Mouse (Mus musculus): ENCODE data around the gene Zfp961.

GRCm38 (mm10) chr8:71968636-71969035 lies 17.8 kb downstream of the Zfp961 start:
- TF ChIP-seq CTCF (IDR thresholded peaks at IDR 0.05; ENCODE audit: borderline replicate concordance, control insufficient read depth, extremely low read depth, insufficient read depth, low read length, poor library complexity): no peak
- TF ChIP-seq POLR2A (IDR thresholded peaks at IDR 0.05; ENCODE audit: control insufficient read depth, extremely low read depth, insufficient read depth, low read length, poor library complexity): no peak

Measured in thymus, adult 2 months (tissue).